ENCODE assay signal across 8 mouse cellular contexts in genomic region chr9:92878589-92878988, GRCm38 (mm10).
DNase-seq lines count a peak whose midpoint lies in the region; ATAC-seq and TF ChIP-seq lines count a peak whose summit lies in the region.

No protein-coding gene starts in this region.

- no peak overlapping the region for H3K27ac ChIP-seq in hindbrain, embryonic 11.5 days (ENCODE audit: low read depth, low read length)
- no peak overlapping the region for H3K27ac ChIP-seq in hindbrain, embryonic 12.5 days
- H3K27ac ChIP-seq in ES-E14 (ENCODE audit: insufficient read depth, low read depth, low read length, poor library complexity, severe bottlenecking) = no peak overlapping the region

- H3K36me3 ChIP-seq in hindbrain, embryonic 11.5 days (ENCODE audit: control insufficient read depth, insufficient read depth, low read length) = no peaks in the 10 kb centered on the region
- no peaks in the 10 kb centered on the region for H3K36me3 ChIP-seq in hindbrain, embryonic 12.5 days
- H3K36me3 ChIP-seq in ES-E14 (ENCODE audit: control insufficient read depth, insufficient read depth, low read length, poor library complexity, severe bottlenecking) = no peaks in the 10 kb centered on the region

- no peak overlapping the region for H3K9ac ChIP-seq in hindbrain, embryonic 11.5 days (ENCODE audit: low read depth, low read length)
- no peak overlapping the region for H3K9ac ChIP-seq in hindbrain, embryonic 12.5 days
- H3K9ac ChIP-seq in ES-E14 (ENCODE audit: insufficient read depth, low read depth, low read length, poor library complexity, severe bottlenecking) = no peak overlapping the region

- intact Hi-C loops in gastrocnemius, postnatal 14 days (cut with DNase I; ENCODE audit: low total_unique reads) = loop anchor here (5.0 kb wide), 1 partner anchor 381 kb away; no protein-coding TSS in a partner anchor

- no peak overlapping the region for H3K4me3 ChIP-seq in hindbrain, embryonic 11.5 days (ENCODE audit: low read depth, low read length)
- no peak overlapping the region for H3K4me3 ChIP-seq in hindbrain, embryonic 12.5 days
- H3K4me3 ChIP-seq in ES-E14 (ENCODE audit: insufficient read depth in 1 of 2, low read depth in 1 of 2, low read length in 2 of 2, poor library complexity in 1 of 2, severe bottlenecking in 1 of 2) = no peak overlapping the region

- no peak for ATAC-seq in hindbrain, embryonic 11.5 days (ENCODE audit: low FRiP score)
- ATAC-seq in hindbrain, embryonic 12.5 days (ENCODE audit: low FRiP score) = no peak

- WGBS in hindbrain, embryonic 11.5 days = 36% methylated on average over 4 of the region's 4 CpGs
- 33% methylated on average over 4 of the region's 4 CpGs for WGBS in hindbrain, embryonic 12.5 days

- in situ Hi-C loops in ES-E14 (cut with MboI; ENCODE audit: low sequenced_read_pairs in 2 of 2, unreplicated experiment in 2 of 2) = loop anchor here in 1 of 2 experiments (10.0 kb wide), 1 partner anchor 374 kb away; no protein-coding TSS in a partner anchor

- H3K27me3 ChIP-seq in hindbrain, embryonic 11.5 days (ENCODE audit: control insufficient read depth, insufficient read depth, low read length) = no peaks in the 10 kb centered on the region
- no peaks in the 10 kb centered on the region for H3K27me3 ChIP-seq in hindbrain, embryonic 12.5 days

- no peaks in the 10 kb centered on the region for H3K9me3 ChIP-seq in hindbrain, embryonic 11.5 days (ENCODE audit: control insufficient read depth, low read length)
- H3K9me3 ChIP-seq in hindbrain, embryonic 12.5 days (replicated peaks) = no peaks in the 10 kb centered on the region
- no peaks in the 10 kb centered on the region for H3K9me3 ChIP-seq in ES-E14 (ENCODE audit: control insufficient read depth, insufficient read depth, low read depth, low read length)

- DNase-seq in hindbrain, embryonic 11.5 days (ENCODE audit: low spot score) = peak; percentile 73
- peak; percentile 46 for DNase-seq in ES-E14 (ENCODE audit: low read depth, low spot score)
- peak; percentile 74 for DNase-seq in brain, adult 2 months (ENCODE audit: low read depth, low spot score)
- peak; percentile 22 for DNase-seq in gastrocnemius, postnatal 14 days
- DNase-seq in layer of hippocampus, postnatal 36 days = peak; percentile 20 to 41
- DNase-seq in mesoderm, embryonic 11.5 days (ENCODE audit: low read depth, low spot score) = peak; percentile 63
- DNase-seq in spleen, postnatal 14 days (ENCODE audit: low spot score in 2 of 2) = no peak

- no peak overlapping the region for H3K4me2 ChIP-seq in hindbrain, embryonic 11.5 days (replicated peaks; ENCODE audit: low read depth, low read length)
- H3K4me2 ChIP-seq in hindbrain, embryonic 12.5 days (replicated peaks) = no peak overlapping the region

- H3K4me1 ChIP-seq in hindbrain, embryonic 11.5 days (replicated peaks; ENCODE audit: control insufficient read depth, insufficient read depth, low read length) = no peaks in the 10 kb centered on the region
- H3K4me1 ChIP-seq in hindbrain, embryonic 12.5 days = 0 out of 2 replicates have a peak, but pooled peaks cover 4% of the 10 kb centered on the region
- no peaks in the 10 kb centered on the region for H3K4me1 ChIP-seq in ES-E14 (ENCODE audit: control insufficient read depth in 2 of 2, insufficient read depth in 2 of 2, low read length in 2 of 2, poor library complexity in 1 of 2)

TF ChIP-seq in ES-E14, 5 proteins besides CTCF, POLR2A, EP300 and RAD21:
- TF ChIP-seq HCFC1 (IDR thresholded peaks at IDR 0.05; ENCODE audit: borderline replicate concordance, insufficient read depth, low read length) (no peak), ZC3H11A (IDR thresholded peaks at IDR 0.05; ENCODE audit: borderline replicate concordance, low read depth, low read length) (0 out of 2 replicates have a peak, but pooled peaks have one; percentile 35)
TF ChIP-seq in ES-E14: peak in this region for 1.

Comparison
In these comparisons a context has a peak if more than half of its experiments do, and no peak if none do; other contexts are left out.
1. DNase-seq: peak in hindbrain, embryonic 11.5 days (single experiment), ES-E14 (single experiment), brain, adult 2 months (single experiment), gastrocnemius, postnatal 14 days (single experiment), layer of hippocampus, postnatal 36 days (2 of 2) and mesoderm, embryonic 11.5 days (single experiment); none in spleen, postnatal 14 days (0 of 2).